Mouse (Mus musculus) kidney, postnatal 0 days (tissue): ENCODE measurements at regions not wholly inside any gene's neighbourhood (a gene's known extent, or its start where the extent isn't known, plus 50 kb on each side); places are given as distances from the start of the nearest gene placed in this dataset.

ENCODE experiments used
- ATAC-seq: fragments of 200-750 bp; cut with Nextera tagmentation; replicated peaks from 2 replicates; pipeline ENCODE4 v1.8.0; 2017; ENCODE audit warnings: low read depth, moderate number of reproducible peaks, moderate TSS enrichment, moderate library complexity; ENCODE audit not compliant: low FRiP score
- DNase-seq: peaks from one replicate; pipeline ENCODE4 v3.0.0-alpha.2; 2016; ENCODE audit warnings: low spot score
- H3K27ac ChIP-seq: fragments of 300-500 bp; sonication (generic); 2 replicates; pipeline ENCODE4 v1.5.1; 2014; ENCODE audit warnings: mild to moderate bottlenecking
- H3K27me3 ChIP-seq: fragments of 300-500 bp; sonication (generic); 2 replicates; pipeline ENCODE4 v1.6.1; 2014; ENCODE audit warnings: low read length, mixed read lengths; ENCODE audit not compliant: insufficient read depth
- H3K36me3 ChIP-seq: fragments of 300-500 bp; sonication (generic); 2 replicates; pipeline ENCODE4 v1.6.1; 2014; ENCODE audit warnings: low read length, mixed read lengths; ENCODE audit not compliant: insufficient read depth
- H3K4me1 ChIP-seq: fragments of 300-500 bp; sonication (generic); replicated peaks from 2 replicates; pipeline ENCODE4 v1.6.1; 2014; ENCODE audit warnings: antibody characterized with exemption, low read length, mixed read lengths; ENCODE audit not compliant: insufficient read depth
- H3K4me2 ChIP-seq: fragments of 300-500 bp; sonication (generic); 2 replicates; pipeline ENCODE4 v1.6.1; 2014; ENCODE audit warnings: mild to moderate bottlenecking, low read length, moderate library complexity, mixed read lengths
- H3K4me3 ChIP-seq: fragments of 300-500 bp; sonication (generic); replicated peaks from 2 replicates; pipeline ENCODE4 v1.5.1; 2014; ENCODE audit warnings: low read depth, low read length
- H3K9ac ChIP-seq: fragments of 300-500 bp; sonication (generic); 2 replicates; pipeline ENCODE4 v1.6.1; 2014; ENCODE audit warnings: low read depth, low read length
- H3K9me3 ChIP-seq: fragments of 300-500 bp; sonication (generic); replicated peaks from 2 replicates; pipeline ENCODE4 v1.6.1; 2016; ENCODE audit warnings: low read length, inconsistent platforms, mixed read lengths
- CTCF ChIP-seq: IDR thresholded peaks from 2 replicates; pipeline ENCODE4 v1.5.1; 2016; ENCODE audit warnings: antibody characterized with exemption, low read depth, mild to moderate bottlenecking, moderate library complexity
- WGBS: fragments of 180-500 bp; shearing (Covaris S2); extraction: QIAGEN DNeasy Blood & Tissue Kit; methylation state at CpG from one replicate; pipeline ENCODE4 v1.1.7; 2014; 5-methylcytosine and 5-hydroxymethylcytosine counted together

DNA sequence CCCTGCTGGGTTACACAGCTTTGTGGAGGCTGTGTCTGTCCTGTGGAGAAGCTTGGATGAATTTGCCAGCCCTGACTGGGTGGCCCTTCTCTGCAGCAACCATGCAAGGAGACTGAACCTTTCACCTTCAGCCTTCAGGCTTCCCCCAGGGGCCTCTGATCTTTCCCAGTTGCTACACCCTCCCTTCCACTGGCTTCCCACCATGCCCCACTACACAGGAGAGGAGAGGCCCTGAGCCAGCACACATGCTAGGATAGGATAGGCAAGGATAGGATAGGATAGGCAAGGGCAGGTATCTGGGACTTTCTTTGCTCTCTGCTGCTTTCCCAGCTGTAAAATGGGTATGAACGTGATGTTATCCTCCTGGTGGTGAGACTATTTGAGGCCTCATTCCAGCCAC lies 114.7 kb upstream of the Smim23 start:
- no peak for DNase-seq
- Histone ChIP-seq H3K4me2 (no peak overlapping the region), H3K36me3 (no peaks in the 10 kb centered on the region), H3K27me3 (no peaks in the 10 kb centered on the region), H3K4me1 (no peaks in the 10 kb centered on the region), H3K9ac (no peak overlapping the region), H3K4me3 (no peak overlapping the region), H3K27ac (no peak overlapping the region), H3K9me3 (no peaks in the 10 kb centered on the region)
- WGBS, result 78% methylated on average over 1 of the region's 1 CpGs
- no peak; the same call in 1 of the 2 replicates for ATAC-seq
- TF ChIP-seq CTCF, result no peak

DNA sequence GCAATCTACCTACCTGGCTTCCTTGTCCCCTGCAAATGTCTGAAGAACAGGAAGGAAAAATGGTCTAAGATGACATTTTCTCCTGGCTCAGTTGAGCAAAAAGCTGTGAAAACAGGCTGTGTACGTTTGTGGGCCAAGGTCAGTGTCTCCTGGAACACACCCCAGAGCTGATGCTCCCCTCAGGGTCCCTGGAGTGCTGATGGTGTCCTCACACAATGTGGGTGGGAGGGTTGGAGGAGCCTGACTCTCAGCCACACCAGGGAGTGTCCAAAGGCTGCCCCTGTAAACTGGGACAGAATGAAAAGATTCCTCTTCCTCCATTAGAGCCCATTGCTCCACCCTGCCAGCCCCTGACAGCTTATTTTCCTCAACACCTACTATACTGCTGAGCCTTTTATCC lies 112.8 kb upstream of the Smim23 start:
- DNase-seq, result no peak
- Histone ChIP-seq H3K4me2 (no peak overlapping the region), H3K9ac (no peak overlapping the region), H3K4me1 (no peaks in the 10 kb centered on the region), H3K4me3 (no peak overlapping the region), H3K27me3 (no peaks in the 10 kb centered on the region), H3K36me3 (no peaks in the 10 kb centered on the region), H3K9me3 (no peaks in the 10 kb centered on the region), H3K27ac (no peak overlapping the region)
- TF ChIP-seq CTCF, result no peak
- 25% methylated on average over 1 of the region's 1 CpGs for WGBS
- ATAC-seq, result no peak

DNA sequence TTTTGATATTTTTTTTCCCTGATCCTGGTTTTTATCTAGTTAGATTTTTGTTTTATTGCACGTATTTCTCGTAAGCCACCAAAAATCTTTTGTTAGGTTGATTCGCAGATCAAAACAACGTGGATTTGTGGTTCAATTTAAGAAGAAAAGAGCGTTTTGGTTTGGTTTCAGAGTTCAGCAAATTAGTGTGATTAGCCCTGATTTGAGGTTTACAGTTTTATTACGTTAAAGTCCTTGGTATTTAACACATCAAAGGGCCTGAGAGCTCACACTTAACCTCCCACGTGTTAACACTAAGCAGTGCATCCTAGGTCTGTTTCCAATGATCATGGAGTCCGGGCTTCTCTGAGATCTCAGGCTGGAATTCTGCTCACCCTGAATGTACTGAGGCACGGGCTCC lies 107.5 kb upstream of the Smim23 start:
- TF ChIP-seq CTCF, result no peak
- H3K4me3 ChIP-seq, result no peak overlapping the region
- no peak overlapping the region for H3K27ac ChIP-seq
- H3K36me3 ChIP-seq, result no peaks in the 10 kb centered on the region
- H3K27me3 ChIP-seq, result no peaks in the 10 kb centered on the region
- ATAC-seq, result no peak
- H3K4me2 ChIP-seq, result no peak overlapping the region
- no peaks in the 10 kb centered on the region for H3K9me3 ChIP-seq
- H3K9ac ChIP-seq, result no peak overlapping the region
- no peaks in the 10 kb centered on the region for H3K4me1 ChIP-seq
- DNase-seq, result no peak
- WGBS, result 27% methylated on average over 9 of the region's 9 CpGs

DNA sequence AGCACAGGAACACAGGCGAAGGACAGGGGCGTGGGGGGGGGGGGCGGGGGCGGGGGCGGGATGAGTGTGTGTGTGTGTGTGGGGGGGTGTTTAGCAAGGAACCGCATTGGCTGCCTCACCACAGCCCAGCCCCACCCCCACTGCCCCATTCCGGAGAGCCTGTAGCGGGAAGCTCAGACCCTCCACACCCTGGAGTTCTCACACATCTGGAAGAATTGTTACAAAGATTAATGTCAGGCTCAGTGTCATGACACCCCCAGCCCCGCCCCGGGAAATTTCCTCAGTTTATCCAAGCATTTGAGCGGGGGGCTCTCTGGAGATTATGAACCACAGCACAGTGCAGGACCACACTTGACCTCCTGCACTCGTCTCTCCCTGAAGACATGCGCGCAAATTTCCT lies 106.6 kb upstream of the Smim23 start:
- WGBS, result 5% methylated on average over 14 of the region's 14 CpGs
- ATAC-seq (0 out of 2 replicates have a peak, but pooled peaks have one; percentile 46), DNase-seq (no peak)
- Histone ChIP-seq H3K36me3 (no peaks in the 10 kb centered on the region), H3K27me3 (no peaks in the 10 kb centered on the region), H3K9me3 (no peaks in the 10 kb centered on the region), H3K4me2 (no peak overlapping the region), H3K4me3 (no peak overlapping the region), H3K27ac (no peak overlapping the region), H3K4me1 (no peaks in the 10 kb centered on the region), H3K9ac (no peak overlapping the region)
- TF ChIP-seq CTCF, result no peak

DNA sequence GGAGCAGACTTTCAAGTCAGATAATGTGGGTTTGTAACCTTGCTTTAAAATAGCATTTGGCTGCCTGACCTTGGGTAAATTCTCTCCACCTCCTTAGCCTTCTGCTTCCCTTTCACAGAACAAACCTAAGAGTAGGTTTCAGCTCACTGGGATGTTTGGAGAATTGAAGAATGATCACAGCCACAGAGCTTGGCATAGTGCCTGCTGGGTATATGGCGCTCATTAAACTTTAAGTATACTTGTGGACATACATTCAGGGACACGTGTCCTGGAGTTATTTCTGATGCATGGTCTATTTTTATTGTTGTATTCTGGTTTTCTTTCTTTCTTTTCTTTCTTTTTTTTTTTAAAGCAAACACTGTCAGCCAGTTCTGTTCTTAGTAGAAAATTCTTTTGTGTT lies 104.4 kb upstream of the Smim23 start:
- WGBS, result 62% methylated on average over 2 of the region's 2 CpGs
- DNase-seq (no peak), ATAC-seq (no peak)
- no peak overlapping the region for H3K9ac ChIP-seq
- H3K27ac ChIP-seq, result no peak overlapping the region
- no peaks in the 10 kb centered on the region for H3K27me3 ChIP-seq
- H3K36me3 ChIP-seq, result no peaks in the 10 kb centered on the region
- no peaks in the 10 kb centered on the region; the same call in 1 of the 2 replicates for H3K4me1 ChIP-seq
- no peak overlapping the region for H3K4me2 ChIP-seq
- H3K9me3 ChIP-seq, result no peaks in the 10 kb centered on the region
- TF ChIP-seq CTCF, result no peak
- H3K4me3 ChIP-seq, result no peak overlapping the region

DNA sequence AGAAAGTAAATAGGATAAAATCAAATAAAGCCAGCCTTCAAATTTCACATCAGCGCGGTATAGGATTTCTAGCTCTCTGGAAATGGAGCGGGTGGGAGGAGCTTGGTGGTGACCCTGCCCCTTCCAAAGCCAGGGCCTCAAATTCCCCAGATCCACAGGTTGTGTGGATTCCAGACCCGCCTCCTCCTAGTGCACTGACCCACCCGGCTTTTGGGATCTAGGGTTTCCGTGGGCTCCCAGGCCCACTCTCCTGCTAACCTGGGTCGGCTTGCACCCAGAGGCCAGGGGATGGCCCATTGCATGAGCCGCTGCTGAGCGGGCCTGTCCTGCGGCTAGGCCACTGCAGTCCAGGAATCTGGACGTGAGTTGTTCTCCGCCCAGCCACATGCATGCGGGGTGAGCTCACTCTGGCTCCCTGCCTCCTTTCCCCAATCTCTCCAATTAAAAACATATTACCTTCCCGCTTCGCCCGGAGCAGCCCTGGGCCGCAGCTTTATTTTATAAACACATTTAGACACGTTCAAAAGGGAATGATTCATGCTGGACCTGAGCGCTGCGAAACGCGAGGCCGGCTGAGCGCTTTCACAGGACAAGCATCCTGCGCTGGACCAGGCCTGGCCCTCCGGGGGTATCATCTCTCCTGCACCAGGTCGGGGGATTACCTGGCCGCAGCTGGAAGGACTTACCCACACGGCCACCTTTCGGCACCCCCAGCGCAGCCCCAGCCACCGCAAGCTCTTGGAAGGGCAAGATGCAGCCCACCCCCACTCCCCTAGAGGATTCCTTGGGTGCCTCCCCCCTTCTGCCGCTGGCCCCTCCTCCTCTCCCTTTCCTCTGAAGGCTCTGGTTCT lies 101.2 kb upstream of the Smim23 start:
- ATAC-seq, result peak; percentile 80; the same call in 1 of the 2 replicates
- Histone ChIP-seq H3K9me3 (no peaks in the 10 kb centered on the region), H3K27me3 (no peaks in the 10 kb centered on the region; the same call in 1 of the 2 replicates), H3K9ac (0 out of 2 replicates have a peak overlapping the region, but pooled peaks have one; percentile 25), H3K36me3 (no peaks in the 10 kb centered on the region), H3K4me2 (peak overlapping the region; percentile 44), H3K4me3 (no peak overlapping the region), H3K4me1 (no peaks in the 10 kb centered on the region; the same call in 1 of the 2 replicates), H3K27ac (no peak overlapping the region)
- WGBS, result 6% methylated on average over 33 of the region's 33 CpGs
- peak; percentile 64 for DNase-seq
- no peak for TF ChIP-seq CTCF

DNA sequence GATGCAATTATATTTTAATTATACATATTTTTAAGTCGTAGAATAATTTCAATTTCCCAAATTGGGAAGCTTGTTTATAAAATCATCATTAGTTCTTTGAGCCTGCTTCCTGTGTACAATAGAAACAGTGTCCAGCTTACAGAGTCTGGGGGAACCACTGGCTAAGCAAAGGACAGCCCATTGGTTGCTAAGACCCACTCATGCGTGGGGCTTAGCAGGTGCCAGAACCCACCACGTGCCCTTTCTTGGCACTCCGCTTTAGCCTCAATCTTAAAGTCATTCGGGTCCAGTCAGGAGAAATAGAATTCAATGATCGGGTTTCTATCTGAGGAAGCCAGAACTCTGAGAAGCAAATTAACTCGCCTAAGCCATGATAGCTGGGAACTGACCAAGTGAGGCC lies 100.5 kb upstream of the Smim23 start:
- Histone ChIP-seq H3K9ac (no peak overlapping the region), H3K27me3 (no peaks in the 10 kb centered on the region; the same call in 1 of the 2 replicates), H3K4me3 (no peak overlapping the region), H3K4me1 (no peaks in the 10 kb centered on the region; the same call in 1 of the 2 replicates), H3K9me3 (no peaks in the 10 kb centered on the region), H3K36me3 (no peaks in the 10 kb centered on the region), H3K27ac (no peak overlapping the region), H3K4me2 (no peak overlapping the region)
- 61% methylated on average over 7 of the region's 7 CpGs for WGBS
- ATAC-seq (no peak), DNase-seq (no peak)
- no peak for TF ChIP-seq CTCF
